Mouse (Mus musculus): ENCODE measurements around the gene Ptprg. TPM values are rescaled to one million over a fixed set of nuclear protein-coding genes. Genes with fewer than 3 reads are reported as not detected.
A peak's percentile ranks its signal among the peaks of the same experiment; 100 is the strongest.

Ptprg gene
- polyA plus RNA-seq, 1 experiment = 22.0 TPM

DNA sequence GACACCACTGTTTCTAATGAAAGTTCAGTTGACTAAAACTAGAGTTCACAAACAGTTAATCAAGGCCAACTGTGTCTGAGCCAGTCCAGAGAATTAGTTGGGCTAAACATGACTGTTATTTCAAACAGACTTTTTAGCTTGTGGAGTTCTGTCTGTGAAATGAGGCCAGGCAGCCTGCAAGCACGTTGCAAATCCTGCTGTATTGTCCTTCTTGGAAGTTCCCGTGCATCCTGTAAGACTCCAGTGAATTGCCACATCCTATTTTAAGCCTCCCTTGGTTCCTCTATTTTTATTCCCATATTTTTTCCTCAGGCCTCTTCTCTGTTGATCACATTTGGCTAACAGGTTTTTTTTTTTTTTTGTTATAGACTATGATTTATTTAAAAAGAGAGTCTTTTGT lies 652.8 kb downstream of the Ptprg start:
- TF ChIP-seq POLR2A (IDR thresholded peaks at IDR 0.05; ENCODE audit: borderline replicate concordance, insufficient read depth, low read length) (no peak), CTCF (IDR thresholded peaks at IDR 0.05; ENCODE audit: borderline replicate concordance, insufficient read depth, low read depth, low read length) (no peak)
- Histone ChIP-seq H3K4me3 (replicated peaks; ENCODE audit: insufficient read depth, low read depth, low read length) (no peak overlapping the region), H3K27ac (ENCODE audit: insufficient read depth, low read length) (no peak overlapping the region), H3K4me1 (ENCODE audit: control insufficient read depth, insufficient read depth, low read length) (no peaks in the 10 kb centered on the region), H3K27me3 (ENCODE audit: control insufficient read depth, insufficient read depth, low read length) (no peaks in the 10 kb centered on the region)
- DNase-seq = no peak
- 70% methylated on average over 2 of the region's 2 CpGs for WGBS

GRCm38 (mm10) chr14:12208554-12208953 lies 655.2 kb downstream of the Ptprg start:
- TF ChIP-seq CTCF (IDR thresholded peaks at IDR 0.05; ENCODE audit: borderline replicate concordance, insufficient read depth, low read depth, low read length) = peak; percentile 38; the same call in 1 of the 2 replicates
- no peak for TF ChIP-seq POLR2A (IDR thresholded peaks at IDR 0.05; ENCODE audit: borderline replicate concordance, insufficient read depth, low read length)
- WGBS = 29% methylated on average over 2 of the region's 2 CpGs
- DNase-seq = no peak
- Histone ChIP-seq H3K27ac (ENCODE audit: insufficient read depth, low read length) (no peak overlapping the region), H3K4me3 (replicated peaks; ENCODE audit: insufficient read depth, low read depth, low read length) (no peak overlapping the region), H3K4me1 (ENCODE audit: control insufficient read depth, insufficient read depth, low read length) (no peaks in the 10 kb centered on the region), H3K27me3 (ENCODE audit: control insufficient read depth, insufficient read depth, low read length) (no peaks in the 10 kb centered on the region)

DNA sequence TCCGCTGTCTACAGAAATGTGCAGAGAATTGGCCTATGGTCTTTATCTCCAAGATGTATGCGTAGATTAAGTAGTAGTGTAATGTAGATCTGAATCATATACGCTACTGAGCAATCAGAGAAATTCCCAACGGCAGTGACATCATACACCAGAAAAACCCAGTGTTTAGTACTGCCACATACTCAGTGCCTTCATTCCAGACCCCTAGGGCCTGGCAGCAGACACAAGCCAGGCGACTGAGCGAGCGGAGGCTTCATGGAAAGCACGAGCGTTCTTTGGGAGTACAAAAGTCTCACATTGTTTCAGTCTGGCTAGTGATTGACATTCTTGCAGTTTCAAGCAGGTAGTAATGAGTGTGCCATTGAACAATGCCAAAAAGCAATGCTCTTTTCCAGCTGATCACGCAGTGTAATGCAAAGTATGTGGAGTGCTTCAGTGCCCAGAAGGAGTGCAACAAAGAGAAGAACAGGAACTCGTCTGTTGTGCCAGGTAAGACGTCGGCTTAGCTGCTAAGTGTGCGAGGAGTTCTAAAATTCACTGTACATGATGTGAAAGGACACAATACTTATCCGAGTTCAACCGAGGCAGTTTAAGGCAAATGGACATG lies 665.3 kb downstream of the Ptprg start:
- 85% methylated on average over 16 of the region's 16 CpGs for WGBS
- no peaks in the 10 kb centered on the region for H3K27me3 ChIP-seq (ENCODE audit: control insufficient read depth, insufficient read depth, low read length)
- no peaks in the 10 kb centered on the region for H3K4me1 ChIP-seq (ENCODE audit: control insufficient read depth, insufficient read depth, low read length)
- no peak overlapping the region for H3K27ac ChIP-seq (ENCODE audit: insufficient read depth, low read length)
- H3K4me3 ChIP-seq (replicated peaks; ENCODE audit: insufficient read depth, low read depth, low read length) = no peak overlapping the region
- no peak for DNase-seq
- TF ChIP-seq CTCF (IDR thresholded peaks at IDR 0.05; ENCODE audit: borderline replicate concordance, insufficient read depth, low read depth, low read length) (no peak), POLR2A (IDR thresholded peaks at IDR 0.05; ENCODE audit: borderline replicate concordance, insufficient read depth, low read length) (no peak)

GRCm38 (mm10) chr14:12219877-12220276 lies 666.5 kb downstream of the Ptprg start:
- DNase-seq = no peak
- Histone ChIP-seq H3K4me3 (replicated peaks; ENCODE audit: insufficient read depth, low read depth, low read length) (no peak overlapping the region), H3K27me3 (ENCODE audit: control insufficient read depth, insufficient read depth, low read length) (no peaks in the 10 kb centered on the region), H3K27ac (ENCODE audit: insufficient read depth, low read length) (no peak overlapping the region), H3K4me1 (ENCODE audit: control insufficient read depth, insufficient read depth, low read length) (no peaks in the 10 kb centered on the region)
- TF ChIP-seq POLR2A (IDR thresholded peaks at IDR 0.05; ENCODE audit: borderline replicate concordance, insufficient read depth, low read length) = no peak
- TF ChIP-seq CTCF (IDR thresholded peaks at IDR 0.05; ENCODE audit: borderline replicate concordance, insufficient read depth, low read depth, low read length) = no peak
- WGBS = 64% methylated on average over 6 of the region's 6 CpGs

DNA sequence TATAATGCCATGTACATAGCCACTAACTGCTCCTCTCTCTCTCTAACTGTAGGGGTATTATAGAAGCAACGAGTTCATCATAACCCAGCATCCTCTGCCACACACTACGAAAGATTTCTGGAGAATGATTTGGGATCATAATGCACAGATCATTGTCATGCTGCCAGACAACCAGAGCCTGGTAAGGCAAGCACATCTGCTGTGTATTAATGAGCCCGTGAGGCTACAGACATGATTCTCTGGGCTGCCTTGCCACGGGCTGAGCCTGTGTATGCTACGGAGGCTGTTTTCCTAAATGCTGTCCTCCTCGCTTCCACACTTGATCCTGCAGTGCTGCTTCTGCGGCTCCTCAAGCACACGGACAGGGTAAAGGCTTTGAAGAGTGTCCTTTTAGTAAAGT lies 667.2 kb downstream of the Ptprg start:
- H3K27me3 ChIP-seq (ENCODE audit: control insufficient read depth, insufficient read depth, low read length) = no peaks in the 10 kb centered on the region
- no peaks in the 10 kb centered on the region for H3K4me1 ChIP-seq (ENCODE audit: control insufficient read depth, insufficient read depth, low read length)
- no peak for TF ChIP-seq CTCF (IDR thresholded peaks at IDR 0.05; ENCODE audit: borderline replicate concordance, insufficient read depth, low read depth, low read length)
- no peak for TF ChIP-seq POLR2A (IDR thresholded peaks at IDR 0.05; ENCODE audit: borderline replicate concordance, insufficient read depth, low read length)
- WGBS = 45% methylated on average over 8 of the region's 8 CpGs
- H3K4me3 ChIP-seq (replicated peaks; ENCODE audit: insufficient read depth, low read depth, low read length) = no peak overlapping the region
- H3K27ac ChIP-seq (ENCODE audit: insufficient read depth, low read length) = no peak overlapping the region
- DNase-seq = no peak

DNA sequence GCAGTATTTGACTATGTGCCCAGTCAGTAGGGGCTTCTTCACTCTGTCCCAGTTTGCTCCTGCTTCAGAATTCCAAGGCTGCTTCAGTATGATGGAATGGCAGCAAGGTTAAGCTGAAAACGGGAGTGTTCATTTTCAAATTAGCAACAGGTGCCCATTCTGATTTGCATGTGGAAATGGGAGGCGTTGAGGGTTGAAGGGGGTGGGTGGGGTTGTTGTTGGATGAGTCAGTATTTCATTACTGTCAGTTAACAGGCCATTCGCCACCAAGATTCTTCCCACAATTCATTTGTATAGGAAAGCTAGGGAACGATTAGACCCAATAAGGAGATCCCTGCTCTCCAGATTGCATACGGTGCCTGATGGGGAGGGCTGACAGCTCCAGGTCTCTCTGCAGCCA lies 668.2 kb downstream of the Ptprg start:
- no peak overlapping the region for H3K4me3 ChIP-seq (replicated peaks; ENCODE audit: insufficient read depth, low read depth, low read length)
- 70% methylated on average over 5 of the region's 5 CpGs for WGBS
- no peaks in the 10 kb centered on the region for H3K27me3 ChIP-seq (ENCODE audit: control insufficient read depth, insufficient read depth, low read length)
- no peak for TF ChIP-seq CTCF (IDR thresholded peaks at IDR 0.05; ENCODE audit: borderline replicate concordance, insufficient read depth, low read depth, low read length)
- TF ChIP-seq POLR2A (IDR thresholded peaks at IDR 0.05; ENCODE audit: borderline replicate concordance, insufficient read depth, low read length) = no peak
- no peak for DNase-seq
- no peaks in the 10 kb centered on the region for H3K4me1 ChIP-seq (ENCODE audit: control insufficient read depth, insufficient read depth, low read length)
- no peak overlapping the region for H3K27ac ChIP-seq (ENCODE audit: insufficient read depth, low read length)

DNA sequence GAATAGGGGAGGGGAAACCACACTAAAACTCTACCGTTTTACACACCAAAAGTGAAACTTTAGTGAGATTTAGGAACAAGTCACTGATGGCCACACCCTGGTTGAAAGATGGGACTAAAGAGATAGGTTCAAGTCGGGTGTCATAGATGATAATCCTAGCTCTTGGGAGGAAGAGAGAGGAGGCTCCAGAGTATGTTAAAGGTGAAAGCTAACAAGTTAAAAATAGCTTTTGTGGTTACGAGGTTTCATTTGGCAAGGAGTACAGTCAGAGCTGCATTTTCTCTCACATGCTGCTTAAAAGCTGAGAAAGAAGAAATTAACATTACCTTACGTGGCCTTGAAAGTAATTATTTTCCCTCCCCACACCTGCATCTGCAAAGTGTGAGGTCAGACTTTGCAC lies 690.4 kb downstream of the Ptprg start:
- no peak for DNase-seq
- 71% methylated on average over 4 of the region's 4 CpGs for WGBS
- TF ChIP-seq CTCF (IDR thresholded peaks at IDR 0.05; ENCODE audit: borderline replicate concordance, insufficient read depth, low read depth, low read length) (no peak), POLR2A (IDR thresholded peaks at IDR 0.05; ENCODE audit: borderline replicate concordance, insufficient read depth, low read length) (no peak)

GRCm38 (mm10) chr14:12276031-12276430 lies 722.7 kb downstream of the Ptprg start:
- no peaks in the 10 kb centered on the region for H3K27me3 ChIP-seq (ENCODE audit: control insufficient read depth, insufficient read depth, low read length)
- H3K4me1 ChIP-seq (ENCODE audit: control insufficient read depth, insufficient read depth, low read length) = no peaks in the 10 kb centered on the region
- DNase-seq = no peak
- 61% methylated on average over 3 of the region's 3 CpGs for WGBS
- no peak overlapping the region for H3K4me3 ChIP-seq (replicated peaks; ENCODE audit: insufficient read depth, low read depth, low read length)
- H3K27ac ChIP-seq (ENCODE audit: insufficient read depth, low read length) = no peak overlapping the region
- TF ChIP-seq CTCF (IDR thresholded peaks at IDR 0.05; ENCODE audit: borderline replicate concordance, insufficient read depth, low read depth, low read length) = no peak
- no peak for TF ChIP-seq POLR2A (IDR thresholded peaks at IDR 0.05; ENCODE audit: borderline replicate concordance, insufficient read depth, low read length)

More for the DNA sequence above, 690.4 kb downstream of the Ptprg start:
- Histone ChIP-seq H3K27ac (ENCODE audit: insufficient read depth, low read length) (no peak overlapping the region), H3K27me3 (ENCODE audit: control insufficient read depth, insufficient read depth, low read length) (no peaks in the 10 kb centered on the region), H3K4me3 (replicated peaks; ENCODE audit: insufficient read depth, low read depth, low read length) (no peak overlapping the region), H3K4me1 (ENCODE audit: control insufficient read depth, insufficient read depth, low read length) (no peaks in the 10 kb centered on the region)

Measured in cerebellum, adult 2 months (tissue).